Mouse (Mus musculus) embryonic facial prominence, embryonic 11.5 days (tissue): Measurements from ENCODE around the gene Med13l. TPM values are rescaled to one million over a fixed set of nuclear protein-coding genes. Genes with fewer than 3 reads are reported as not detected.
A peak's percentile ranks its signal among the peaks of the same experiment; 100 is the strongest.

Source experiments
- ATAC-seq: fragments of 200-750 bp; cut with Nextera tagmentation; replicated peaks from 2 replicates; pipeline ENCODE4 v1.8.0; 2017; ENCODE audit warnings: low read depth; ENCODE audit not compliant: insufficient number of reproducible peaks, low FRiP score, low TSS enrichment
- DNase-seq: peaks from one replicate; pipeline ENCODE4 v3.0.0-alpha.2; 2015; ENCODE audit warnings: low spot score
- H3K27ac ChIP-seq: fragments of 300-500 bp; sonication (generic); replicated peaks from 2 replicates; pipeline ENCODE4 v1.5.1; 2014; ENCODE audit warnings: mild to moderate bottlenecking, low read depth, low read length, control low read depth
- H3K27me3 ChIP-seq: fragments of 300-500 bp; sonication (generic); 2 replicates; pipeline ENCODE4 v1.6.1; 2014; ENCODE audit warnings: mild to moderate bottlenecking, low read length, moderate library complexity, mixed read lengths; ENCODE audit not compliant: control insufficient read depth, insufficient read depth
- H3K36me3 ChIP-seq: fragments of 300-500 bp; sonication (generic); replicated peaks from 2 replicates; pipeline ENCODE4 v1.6.1; 2014; ENCODE audit warnings: low read depth, mild to moderate bottlenecking, low read length, moderate library complexity, mixed read lengths; ENCODE audit not compliant: control insufficient read depth, insufficient read depth
- H3K4me1 ChIP-seq: fragments of 300-500 bp; sonication (generic); 2 replicates; pipeline ENCODE4 v1.6.1; 2014; ENCODE audit warnings: low read length, mixed read lengths; ENCODE audit not compliant: control insufficient read depth, insufficient read depth
- H3K4me2 ChIP-seq: fragments of 300-500 bp; sonication (generic); 2 replicates; pipeline ENCODE4 v1.6.1; 2014; ENCODE audit warnings: low read depth, mild to moderate bottlenecking, control low read depth, low read length, moderate library complexity
- H3K4me3 ChIP-seq: fragments of 300-500 bp; sonication (generic); 2 replicates; pipeline ENCODE4 v1.5.1; 2014; ENCODE audit warnings: low read depth, low read length, control low read depth
- H3K9ac ChIP-seq: fragments of 300-500 bp; sonication (generic); replicated peaks from 2 replicates; pipeline ENCODE4 v1.6.1; 2014; ENCODE audit warnings: mild to moderate bottlenecking, control low read depth, low read length
- H3K9me3 ChIP-seq: fragments of 300-500 bp; sonication (generic); replicated peaks from 2 replicates; pipeline ENCODE4 v1.6.1; 2016; ENCODE audit warnings: mild to moderate bottlenecking, low read length, inconsistent platforms, mixed read lengths; ENCODE audit not compliant: control insufficient read depth
- WGBS: fragments of 180-500 bp; shearing (Covaris S2); extraction: QIAGEN DNeasy Blood & Tissue Kit; methylation state at CpG from one replicate; pipeline ENCODE4 v1.1.7; 2014; 5-methylcytosine and 5-hydroxymethylcytosine counted together
- polyA plus RNA-seq: library from polyadenylated mRNA; unstranded; fragments of >200 nt; fragmentation: Nextera tagmentation; extraction: Ambion mirVana; gene quantifications from 2 replicates; pipeline ENCODE4 v1.2.1, GENCODE M21; 2014

Med13l gene
- polyA plus RNA-seq, 1 experiment from 2014 or later = 10.1 TPM

GRCm38 (mm10) chr5:118586560-118586959 lies 26.1 kb downstream of the Med13l start:
- DNase-seq (no peak), ATAC-seq (no peak)
- no peaks in the 10 kb centered on the region for H3K9me3 ChIP-seq
- H3K36me3 ChIP-seq = no peaks in the 10 kb centered on the region
- H3K4me3 ChIP-seq = no peak overlapping the region
- 32% methylated on average over 6 of the region's 6 CpGs for WGBS
- H3K4me1 ChIP-seq = peaks cover 4% of the 10 kb centered on the region; the same call in 1 of the 2 replicates
- no peak overlapping the region for H3K27ac ChIP-seq
- H3K4me2 ChIP-seq = no peak overlapping the region
- H3K27me3 ChIP-seq = no peaks in the 10 kb centered on the region
- no peak overlapping the region for H3K9ac ChIP-seq

DNA sequence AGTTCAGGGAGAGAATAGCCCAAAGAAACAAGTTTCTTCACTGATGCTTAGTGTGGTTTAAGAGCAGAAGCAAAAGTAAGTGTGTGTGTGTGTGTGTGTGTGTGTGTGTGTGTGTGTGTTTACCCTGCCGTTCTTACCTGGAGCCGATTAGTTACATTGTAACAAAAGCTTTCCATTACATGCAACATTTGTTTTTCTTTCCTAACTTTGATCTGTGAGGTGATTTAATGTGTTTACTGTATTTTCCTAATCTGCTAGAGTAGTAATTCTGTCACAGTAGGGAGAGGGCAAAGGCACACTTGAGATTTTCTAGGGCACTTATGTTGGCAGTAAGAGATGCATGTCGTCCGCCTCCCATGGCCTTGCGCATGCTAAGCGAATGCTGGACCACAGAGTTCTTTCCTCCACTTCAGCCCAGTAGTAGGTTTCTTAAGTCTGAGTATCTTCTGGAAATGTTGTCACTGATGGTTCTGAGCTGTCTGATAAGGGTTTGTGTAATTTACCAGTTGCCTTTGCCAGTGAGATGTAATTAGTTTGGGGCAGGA lies 28.0 kb downstream of the Med13l start:
- H3K9me3 ChIP-seq = no peaks in the 10 kb centered on the region
- peaks cover 9% of the 10 kb centered on the region for H3K4me1 ChIP-seq
- no peak overlapping the region for H3K4me3 ChIP-seq
- ATAC-seq (no peak), DNase-seq (no peak)
- 81% methylated on average over 6 of the region's 6 CpGs for WGBS
- H3K9ac ChIP-seq = no peak overlapping the region
- H3K27me3 ChIP-seq = no peaks in the 10 kb centered on the region
- no peak overlapping the region for H3K27ac ChIP-seq
- H3K36me3 ChIP-seq = no peaks in the 10 kb centered on the region
- H3K4me2 ChIP-seq = no peak overlapping the region

GRCm38 (mm10) chr5:118589186-118589892 lies 28.9 kb downstream of the Med13l start:
- Histone ChIP-seq H3K9ac (no peak overlapping the region), H3K36me3 (no peaks in the 10 kb centered on the region), H3K27me3 (no peaks in the 10 kb centered on the region), H3K4me3 (no peak overlapping the region), H3K27ac (no peak overlapping the region), H3K9me3 (no peaks in the 10 kb centered on the region), H3K4me2 (no peak overlapping the region), H3K4me1 (peaks cover 9% of the 10 kb centered on the region)
- WGBS = 83% methylated on average over 11 of the region's 11 CpGs
- DNase-seq (no peak), ATAC-seq (no peak)

DNA sequence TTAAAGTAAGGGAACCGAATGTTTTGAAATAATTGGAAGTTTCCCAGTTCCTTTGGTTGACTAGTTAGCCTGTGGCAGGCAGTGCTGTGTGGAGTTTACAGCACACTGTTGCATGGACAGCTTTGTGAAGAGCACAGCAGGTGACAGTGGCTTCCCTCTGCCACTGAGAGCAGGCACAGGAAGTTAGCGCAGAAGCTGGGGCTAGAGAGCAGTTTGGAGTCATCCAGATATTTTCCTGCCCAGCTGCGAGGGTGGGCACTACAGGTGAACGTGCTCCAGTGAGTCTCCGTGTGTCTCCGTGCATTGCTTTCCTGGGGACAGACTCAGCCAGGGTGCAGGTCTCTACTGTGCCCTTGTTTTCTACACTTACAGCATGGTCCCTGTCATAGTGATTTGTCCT lies 30.4 kb downstream of the Med13l start:
- Histone ChIP-seq H3K4me2 (no peak overlapping the region), H3K4me1 (peaks cover 9% of the 10 kb centered on the region), H3K27ac (no peak overlapping the region), H3K27me3 (no peaks in the 10 kb centered on the region), H3K36me3 (no peaks in the 10 kb centered on the region), H3K9ac (no peak overlapping the region), H3K9me3 (no peaks in the 10 kb centered on the region), H3K4me3 (no peak overlapping the region)
- 36% methylated on average over 6 of the region's 6 CpGs for WGBS
- ATAC-seq (no peak), DNase-seq (no peak)

- Histone ChIP-seq H3K9me3 (no peaks in the 10 kb centered on the region), H3K9ac (no peak overlapping the region), H3K36me3 (no peaks in the 10 kb centered on the region), H3K4me3 (no peak overlapping the region), H3K27me3 (no peaks in the 10 kb centered on the region), H3K4me1 (peaks cover 7% of the 10 kb centered on the region), H3K4me2 (0 out of 2 replicates have a peak overlapping the region, but pooled peaks have one; percentile 1), H3K27ac (no peak overlapping the region)
- DNase-seq (no peak), ATAC-seq (no peak; the same call in 1 of the 2 replicates)
- 29% methylated on average over 11 of the region's 11 CpGs for WGBS
These were observed 31.5 kb downstream of the Med13l start for GRCm38 (mm10) chr5:118591826-118592499.

DNA sequence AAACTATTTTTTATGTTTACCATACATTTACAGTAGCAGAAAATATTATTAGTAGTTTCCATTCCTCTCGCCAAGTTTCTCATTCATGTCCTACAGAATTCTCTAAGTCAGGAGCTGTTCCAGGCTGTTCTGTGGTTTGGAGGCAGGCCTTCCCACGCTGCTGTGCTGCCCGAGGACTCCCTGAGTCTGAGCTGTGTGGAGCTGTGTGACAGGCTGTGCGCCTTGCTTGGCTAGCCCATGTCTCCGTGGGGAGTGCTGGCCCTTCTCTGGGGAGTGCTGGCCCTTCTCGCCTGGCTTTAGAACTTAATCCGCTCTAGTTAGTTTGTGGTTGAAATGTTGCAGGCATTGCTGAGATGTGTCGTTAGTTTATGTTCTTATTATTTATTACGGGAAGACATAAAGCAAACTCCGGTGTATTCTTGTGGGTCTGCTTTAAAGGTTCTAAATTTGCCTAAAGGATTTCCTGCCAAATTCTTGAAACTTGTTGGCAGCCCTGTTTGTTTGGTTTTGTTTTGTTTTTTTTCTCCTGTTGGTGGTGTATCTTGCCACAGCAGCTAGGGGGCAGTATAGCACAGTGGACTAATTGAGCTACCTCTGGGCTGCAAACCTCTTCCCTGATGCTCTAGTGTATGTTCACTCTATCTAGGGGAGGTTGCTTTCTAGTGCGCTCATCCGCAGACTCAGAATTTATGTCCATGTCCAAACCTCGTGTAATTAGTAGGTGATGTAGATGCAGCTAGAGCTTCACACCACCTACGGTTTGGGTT lies 34.2 kb downstream of the Med13l start:
- H3K9me3 ChIP-seq = no peaks in the 10 kb centered on the region
- H3K4me3 ChIP-seq = no peak overlapping the region
- H3K27ac ChIP-seq = no peak overlapping the region
- H3K4me2 ChIP-seq = no peak overlapping the region
- no peak for ATAC-seq
- WGBS = 68% methylated on average over 14 of the region's 14 CpGs
- H3K36me3 ChIP-seq = no peaks in the 10 kb centered on the region
- no peak overlapping the region for H3K9ac ChIP-seq
- H3K4me1 ChIP-seq = peaks cover 7% of the 10 kb centered on the region
- peak; percentile 66 for DNase-seq
- H3K27me3 ChIP-seq = no peaks in the 10 kb centered on the region

DNA sequence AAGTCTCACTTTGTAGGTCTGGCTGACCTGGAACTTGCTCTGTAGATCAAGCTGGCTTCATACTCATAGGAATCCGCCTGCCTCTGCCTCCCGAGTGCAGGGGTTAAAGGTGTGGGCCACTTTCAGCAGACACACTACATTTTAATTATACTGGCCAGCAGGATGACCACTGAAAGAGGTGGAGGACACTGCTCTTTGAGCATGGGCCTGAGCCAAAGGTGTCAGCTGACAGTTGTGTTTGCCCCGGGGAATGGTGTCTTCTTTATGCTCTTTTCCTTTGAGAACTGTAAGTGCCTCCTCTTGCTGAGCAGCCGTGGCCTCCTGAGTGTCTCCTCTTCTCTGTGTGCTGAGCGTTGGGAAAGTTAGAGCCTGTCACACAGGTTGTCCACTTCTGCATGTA lies 35.4 kb downstream of the Med13l start:
- no peaks in the 10 kb centered on the region for H3K36me3 ChIP-seq
- no peak overlapping the region for H3K27ac ChIP-seq
- H3K4me1 ChIP-seq = peaks cover 7% of the 10 kb centered on the region
- no peaks in the 10 kb centered on the region for H3K9me3 ChIP-seq
- H3K27me3 ChIP-seq = no peaks in the 10 kb centered on the region
- DNase-seq = no peak
- H3K4me3 ChIP-seq = no peak overlapping the region
- WGBS = 82% methylated on average over 5 of the region's 5 CpGs
- no peak for ATAC-seq
- no peak overlapping the region for H3K9ac ChIP-seq
- H3K4me2 ChIP-seq = no peak overlapping the region
